Mouse (Mus musculus) subcutaneous adipose tissue, adult 2 months (tissue): ENCODE data around the gene P2ry10. TPM values are rescaled to one million over a fixed set of nuclear protein-coding genes. Genes with fewer than 3 reads are reported as not detected.

Experiments
- polyA plus RNA-seq: library from polyadenylated mRNA; depleted of rRNA; stranded (reverse); fragments of >200 nt; gene quantifications from 2 replicates; pipeline ENCODE4 v1.2.3, GENCODE M21; 2012; ENCODE audit warnings: low replicate concordance; rRNA removed

Gene P2ry10
- polyA plus RNA-seq: 0.64 and 0.71 TPM in 2 replicates

GRCm38 (mm10) chrX:107088177-107088576 is at the start of gene P2ry10:
Gene P2ry10 (plus strand): TSS chrX:107088492.

GRCm38 (mm10) chrX:107148681-107149080 is 60.4 kb downstream of the P2ry10 start, which contains the start of gene P2ry10b:
Gene P2ry10b (plus strand): TSS chrX:107148927.

Other genes starting within 250 kb of the P2ry10 start
- 1.4 and 3.0 TPM in 2 replicates for gene Rtl3, start 247.8 kb upstream of the P2ry10 start, polyA plus RNA-seq
- gene Lpar4, start 167.9 kb upstream of the P2ry10 start, polyA plus RNA-seq: 2.0 and 3.0 TPM in 2 replicates
- 2.2 and 3.8 TPM in 2 replicates for gene P2ry10b, start 60.4 kb downstream of the P2ry10 start, polyA plus RNA-seq
- 0.07 and 0.26 TPM in 2 replicates for gene Gpr174, start 167.4 kb downstream of the P2ry10 start, polyA plus RNA-seq